Mouse (Mus musculus) regulatory T cell (primary cell): Measurements from ENCODE around the gene Gfral.
"Not testable (repeated sequence)": the region's sequence is repeated elsewhere in the genome, so short reads cannot be mapped to it uniquely, and the experiment has no call there.

ENCODE experiments used
- in situ Hi-C: fragments of 300-600 bp; cut with MboI, MseI; formaldehyde crosslinking; loops from one replicate; pipeline ENCODE4 v1.15.1; 2025; ENCODE audit warnings: high pct_unique_total_duplicates

Gfral gene

GRCm38 (mm10) chr9:76124249-76124648, 89.2 kb downstream of the Gfral start:
- in situ Hi-C loops, result no loop called here

DNA sequence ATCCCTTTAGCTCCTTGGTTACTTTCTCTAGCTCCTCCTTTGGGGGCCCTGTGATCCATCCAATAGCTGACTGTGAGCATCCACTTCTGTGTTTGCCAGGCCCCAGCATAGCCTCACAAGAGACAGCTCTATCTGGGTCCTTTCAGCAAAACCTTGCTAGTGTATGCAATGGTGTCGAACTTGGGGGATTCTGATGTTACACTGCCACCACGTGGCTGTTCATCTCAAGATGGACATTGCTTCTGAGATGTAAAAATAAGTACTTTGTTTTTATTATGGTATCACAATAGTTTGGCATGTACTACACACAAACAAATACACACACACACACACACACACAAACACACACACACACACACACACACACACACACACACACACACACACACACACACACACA, 90.6 kb downstream of the Gfral start:
- in situ Hi-C loops, result not testable (repeated sequence)
